Mouse (Mus musculus) lung, postnatal 0 days (tissue): ENCODE measurements around the gene Tnfaip8l2. TPM values are rescaled to one million over a fixed set of nuclear protein-coding genes. Genes with fewer than 3 reads are reported as not detected.

ENCODE experiments used
- ATAC-seq: fragments of 200-750 bp; cut with Nextera tagmentation; 2 replicates; pipeline ENCODE4 v1.8.0; 2017; ENCODE audit warnings: moderate library complexity
- DNase-seq: peaks from one replicate; pipeline ENCODE4 v3.0.0-alpha.2; 2016; ENCODE audit warnings: low spot score
- H3K27ac ChIP-seq: fragments of 300-500 bp; sonication (generic); 2 replicates; pipeline ENCODE4 v1.5.1; 2014; ENCODE audit warnings: antibody characterized with exemption, mild to moderate bottlenecking, low read length, mixed read lengths
- H3K27me3 ChIP-seq: fragments of 300-500 bp; sonication (generic); replicated peaks from 2 replicates; pipeline ENCODE4 v1.6.1; 2014; ENCODE audit warnings: low read length, mixed read lengths; ENCODE audit not compliant: insufficient read depth
- H3K36me3 ChIP-seq: fragments of 300-500 bp; sonication (generic); 2 replicates; pipeline ENCODE4 v1.6.1; 2014; ENCODE audit warnings: low read length, mixed read lengths; ENCODE audit not compliant: insufficient read depth
- H3K4me1 ChIP-seq: fragments of 300-500 bp; sonication (generic); 2 replicates; pipeline ENCODE4 v1.6.1; 2014; ENCODE audit warnings: antibody characterized with exemption, low read depth, low read length, mixed read lengths; ENCODE audit not compliant: insufficient read depth
- H3K4me2 ChIP-seq: fragments of 300-500 bp; sonication (generic); replicated peaks from 2 replicates; pipeline ENCODE4 v1.6.1; 2014; ENCODE audit warnings: low read depth, mild to moderate bottlenecking, low read length, moderate library complexity, mixed read lengths
- H3K4me3 ChIP-seq: fragments of 300-500 bp; sonication (generic); 2 replicates; pipeline ENCODE4 v1.5.1; 2014; ENCODE audit warnings: low read depth, low read length
- H3K9ac ChIP-seq: fragments of 300-500 bp; sonication (generic); replicated peaks from 2 replicates; pipeline ENCODE4 v1.6.1; 2014; ENCODE audit warnings: low read depth, mild to moderate bottlenecking
- H3K9me3 ChIP-seq: fragments of 300-500 bp; sonication (generic); 2 replicates; pipeline ENCODE4 v1.6.1; 2016; ENCODE audit warnings: low read length, mixed read lengths
- CTCF ChIP-seq: IDR thresholded peaks from 2 replicates; pipeline ENCODE4 v1.5.1; 2016; ENCODE audit warnings: antibody characterized with exemption, mild to moderate bottlenecking
- EP300 ChIP-seq: IDR thresholded peaks from 2 replicates; pipeline ENCODE4 v1.6.1; 2016; ENCODE audit warnings: antibody characterized with exemption, mild to moderate bottlenecking, control low read depth
- WGBS: fragments of 180-500 bp; shearing (Covaris S2); extraction: QIAGEN DNeasy Blood & Tissue Kit; methylation state at CpG from one replicate; pipeline ENCODE4 v1.1.7; 2014; 5-methylcytosine and 5-hydroxymethylcytosine counted together
- polyA plus RNA-seq: library from polyadenylated mRNA; unstranded; fragments of >200 nt; fragmentation: Nextera tagmentation; extraction: Ambion mirVana; gene quantifications from 2 replicates; pipeline ENCODE4 v1.2.1, GENCODE M21; 2015

The Tnfaip8l2 gene
- polyA plus RNA-seq, 1 experiment from 2014 or later = 9.7 TPM

DNA sequence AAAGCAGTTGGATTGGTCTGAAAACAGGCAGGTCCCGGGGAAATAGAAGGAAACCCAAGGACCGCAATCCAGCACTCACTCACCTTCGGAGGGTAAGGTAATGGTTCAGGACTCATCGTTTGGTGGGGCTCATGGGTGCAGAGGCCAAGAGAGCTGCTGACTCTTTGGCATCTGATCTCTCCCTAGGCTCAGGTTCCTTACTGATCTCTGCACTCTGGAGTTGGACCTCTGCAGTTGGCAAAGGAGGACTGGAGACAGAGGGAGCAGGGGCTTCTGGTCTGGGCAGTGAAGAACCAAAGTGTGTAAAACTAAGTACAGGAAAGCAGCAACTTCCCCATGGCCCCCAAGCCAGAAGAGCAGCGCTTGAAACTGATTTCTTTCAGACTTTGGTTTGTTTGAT is 12.1 kb downstream of the Tnfaip8l2 start:
- no peaks in the 10 kb centered on the region for H3K27me3 ChIP-seq
- H3K4me3 ChIP-seq = no peak overlapping the region
- H3K9me3 ChIP-seq = no peaks in the 10 kb centered on the region
- ATAC-seq = no peak
- 0 out of 2 replicates have a peak, but pooled peaks cover 6% of the 10 kb centered on the region for H3K36me3 ChIP-seq
- WGBS = 64% methylated on average over 5 of the region's 5 CpGs
- no peak overlapping the region for H3K4me2 ChIP-seq
- DNase-seq = no peak
- no peak overlapping the region for H3K27ac ChIP-seq
- H3K9ac ChIP-seq = no peak overlapping the region
- no peak for TF ChIP-seq CTCF
- TF ChIP-seq EP300 = no peak
- peaks cover 6% of the 10 kb centered on the region; the same call in 1 of the 2 replicates for H3K4me1 ChIP-seq

DNA sequence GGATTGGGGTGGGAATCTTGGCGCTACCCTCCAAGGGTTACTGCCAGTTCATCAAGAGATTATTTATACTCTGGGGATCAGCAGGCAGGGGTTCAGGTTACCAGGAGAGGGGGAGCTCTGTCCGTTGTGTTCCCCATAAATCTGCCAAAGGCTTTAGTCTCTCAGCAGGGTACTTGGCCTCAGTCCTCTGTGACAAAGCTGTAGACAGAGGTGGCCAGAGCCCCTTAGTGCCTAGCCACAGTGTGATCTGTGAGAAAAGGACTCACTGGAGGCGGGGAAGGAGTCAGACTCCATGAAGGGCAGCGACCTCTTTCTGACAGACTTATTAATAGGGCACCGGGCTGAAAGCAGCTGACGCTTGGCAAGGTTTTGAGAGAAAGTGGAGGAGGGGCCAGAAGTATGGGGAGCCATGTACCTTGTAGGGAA is 12.9 kb downstream of the Tnfaip8l2 start:
- Histone ChIP-seq H3K27ac (no peak overlapping the region), H3K4me2 (no peak overlapping the region), H3K27me3 (no peaks in the 10 kb centered on the region), H3K9ac (no peak overlapping the region), H3K9me3 (no peaks in the 10 kb centered on the region), H3K36me3 (0 out of 2 replicates have a peak, but pooled peaks cover 6% of the 10 kb centered on the region), H3K4me3 (no peak overlapping the region), H3K4me1 (peaks cover 8% of the 10 kb centered on the region; the same call in 1 of the 2 replicates)
- WGBS = 50% methylated on average over 6 of the region's 6 CpGs
- ATAC-seq (no peak), DNase-seq (no peak)
- TF ChIP-seq CTCF (no peak), EP300 (no peak)

DNA sequence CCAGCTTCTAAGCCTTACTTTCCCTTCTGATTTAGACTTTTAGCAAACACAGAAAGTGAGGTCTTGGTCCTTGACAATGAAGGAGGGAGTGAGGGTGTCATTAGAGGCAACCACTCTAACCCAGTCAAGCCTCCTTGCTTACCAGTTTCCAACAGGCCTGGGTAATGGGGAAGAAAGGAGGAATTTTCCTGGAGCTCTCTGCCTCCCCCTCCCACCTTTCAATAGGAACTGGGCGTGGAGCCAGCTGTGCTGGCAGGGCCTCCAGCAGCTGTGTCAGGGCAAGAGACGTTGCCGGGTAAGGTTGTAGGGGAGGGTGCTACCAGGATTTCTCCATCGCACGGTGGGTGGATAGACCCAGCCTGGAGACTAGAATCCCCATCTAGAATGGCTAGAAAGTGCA is 17.2 kb downstream of the Tnfaip8l2 start:
- H3K9ac ChIP-seq = 0 out of 2 replicates have a peak overlapping the region, but pooled peaks have one; percentile 5
- DNase-seq = peak; percentile 86
- no peak for TF ChIP-seq CTCF
- TF ChIP-seq EP300 = no peak

DNA sequence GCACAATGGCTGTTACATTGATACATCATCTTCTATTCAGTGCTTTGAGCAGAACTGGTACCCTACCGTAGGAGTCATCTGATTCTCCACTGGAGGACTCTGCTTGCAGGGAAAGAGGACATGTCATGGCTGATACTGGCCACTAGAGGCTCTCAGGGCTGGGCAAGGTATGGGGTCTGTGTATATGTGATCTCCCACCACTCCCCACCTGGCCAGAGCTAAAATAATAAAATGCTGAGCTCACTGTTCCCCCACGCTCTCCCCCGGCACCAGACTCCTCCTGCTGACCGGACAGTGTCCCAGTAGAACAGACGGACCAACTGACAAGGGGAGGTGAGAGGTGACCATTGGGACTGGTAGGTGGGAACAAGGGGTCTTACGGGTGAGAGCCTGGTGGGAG is 17.9 kb downstream of the Tnfaip8l2 start, which contains the start of gene Tmod4:
Gene Tmod4 (plus strand): TSS at position 231 of the 400 bp plus-strand sequence.
- peak within 1 kb of the TSS; percentile 66 for H3K27ac ChIP-seq
- H3K4me3 ChIP-seq = no peak within 1 kb of the TSS
- 51% methylated on average over 6 of the region's 6 CpGs for WGBS
- H3K4me1 ChIP-seq = peaks cover 8% of the 10 kb centered on the region; the same call in 1 of the 2 replicates
- peaks cover 6% of the 10 kb centered on the region; the same call in 1 of the 2 replicates for H3K36me3 ChIP-seq
- H3K9me3 ChIP-seq = no peaks in the 10 kb centered on the region
- H3K4me2 ChIP-seq = 0 out of 2 replicates have a peak within 1 kb of the TSS, but pooled peaks have one; percentile 8
- TF ChIP-seq EP300 (no peak), CTCF (peak; percentile 71)
- H3K27me3 ChIP-seq = no peaks in the 10 kb centered on the region
- 0 out of 2 replicates have a peak within 1 kb of the TSS, but pooled peaks have one; percentile 5 for H3K9ac ChIP-seq
- ATAC-seq (peak; percentile 18), DNase-seq (peak; percentile 51)

More for the DNA sequence above, 17.2 kb downstream of the Tnfaip8l2 start:
- WGBS = 7% methylated on average over 5 of the region's 5 CpGs
- Histone ChIP-seq H3K27me3 (no peaks in the 10 kb centered on the region), H3K36me3 (peaks cover 7% of the 10 kb centered on the region; the same call in 1 of the 2 replicates), H3K4me1 (peaks cover 8% of the 10 kb centered on the region; the same call in 1 of the 2 replicates), H3K4me2 (0 out of 2 replicates have a peak overlapping the region, but pooled peaks have one; percentile 8), H3K4me3 (no peak overlapping the region), H3K27ac (peak overlapping the region; percentile 66), H3K9me3 (no peaks in the 10 kb centered on the region)
- ATAC-seq = peak; percentile 78

DNA sequence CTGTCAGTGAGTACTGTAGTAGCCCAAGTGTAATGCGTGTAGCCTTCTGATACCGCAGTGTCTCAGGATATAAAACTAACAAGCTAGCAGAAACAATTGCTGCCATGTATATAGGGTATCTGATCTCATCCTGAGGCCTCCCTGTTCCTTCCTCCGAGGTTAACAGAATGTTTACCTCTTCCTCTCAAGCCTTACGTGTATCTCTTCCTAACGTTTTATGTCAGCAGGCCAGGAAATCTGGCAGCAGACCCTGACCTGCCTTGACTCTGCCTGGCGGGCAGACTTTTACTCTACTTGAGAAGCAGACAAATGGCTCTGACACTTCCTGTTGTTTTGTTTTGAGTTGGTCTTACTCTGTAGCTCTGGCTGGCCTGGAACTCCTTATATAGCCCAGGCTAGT is 20.6 kb downstream of the Tnfaip8l2 start:
- whole genome bisulfite sequencing = 51% methylated on average over 6 of the region's 6 CpGs
- peak; percentile 73 for ATAC-seq

DNA sequence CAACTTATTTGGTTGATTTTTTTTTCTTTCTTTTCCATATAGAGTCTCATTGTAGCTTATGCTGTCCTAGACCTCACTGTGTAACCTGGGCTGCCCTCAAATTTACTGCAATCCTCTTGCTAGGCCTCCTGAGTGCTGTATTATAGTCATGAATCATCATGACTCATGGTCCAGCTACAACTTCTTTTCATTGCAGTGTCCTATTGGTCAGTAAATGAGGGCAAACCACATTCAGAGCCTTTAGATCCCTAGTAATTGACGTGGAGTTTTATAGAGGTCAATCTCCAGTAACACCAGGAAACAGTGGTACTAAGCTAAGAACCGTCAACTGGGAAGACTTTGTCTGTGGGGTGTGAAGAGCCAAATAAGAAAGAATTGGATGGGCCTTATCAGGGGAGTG is 24.4 kb downstream of the Tnfaip8l2 start:
- Histone ChIP-seq H3K36me3 (peaks cover 14% of the 10 kb centered on the region), H3K4me2 (no peak overlapping the region), H3K27me3 (no peaks in the 10 kb centered on the region), H3K9ac (no peak overlapping the region), H3K27ac (no peak overlapping the region), H3K4me1 (no peaks in the 10 kb centered on the region), H3K4me3 (no peak overlapping the region), H3K9me3 (no peaks in the 10 kb centered on the region)
- no peak for ATAC-seq
- no peak for DNase-seq
- WGBS = 88% methylated on average over 2 of the region's 2 CpGs
- TF ChIP-seq EP300 (no peak), CTCF (no peak)

More for the DNA sequence above, 20.6 kb downstream of the Tnfaip8l2 start:
- Histone ChIP-seq H3K4me2 (no peak overlapping the region), H3K9ac (no peak overlapping the region), H3K27ac (peak overlapping the region; percentile 75), H3K4me1 (peaks cover 8% of the 10 kb centered on the region; the same call in 1 of the 2 replicates), H3K9me3 (no peaks in the 10 kb centered on the region), H3K36me3 (peaks cover 14% of the 10 kb centered on the region), H3K27me3 (no peaks in the 10 kb centered on the region), H3K4me3 (no peak overlapping the region)
- peak; percentile 68 for DNase-seq
- TF ChIP-seq CTCF = no peak
- peak; percentile 88 for TF ChIP-seq EP300
